Comparison of ENCODE assay signal across 9 mouse cellular contexts in genomic region chr1:21077619-21078018, GRCm38 (mm10). TPM values are rescaled to one million over a fixed set of nuclear protein-coding genes. Genes with fewer than 3 reads are reported as not detected.
DNase-seq lines count a peak whose midpoint lies in the region; ATAC-seq and TF ChIP-seq lines count a peak whose summit lies in the region.
"Had no signal": no experiment of that assay in that cellular context is flagged by ENCODE, and none has a peak within 500 bp of the region (broad histone marks: within the 10 kb centered on the region; RNA-seq: fewer than 3 reads in every experiment).

No protein-coding gene starts in this region.

- no peaks in the 10 kb centered on the region for H3K27me3 ChIP-seq in kidney, postnatal 0 days (ENCODE audit: insufficient read depth, low read length)
- no peaks in the 10 kb centered on the region for H3K27me3 ChIP-seq in forebrain, embryonic 14.5 days (replicated peaks; ENCODE audit: control insufficient read depth, insufficient read depth, low read length)
- no peaks in the 10 kb centered on the region for H3K27me3 ChIP-seq in limb, embryonic 12.5 days
- no peaks in the 10 kb centered on the region for H3K27me3 ChIP-seq in neural tube, embryonic 14.5 days (ENCODE audit: control insufficient read depth, insufficient read depth, low read length)

- H3K9me3 ChIP-seq in kidney, postnatal 0 days (replicated peaks; ENCODE audit: low read length), result no peaks in the 10 kb centered on the region
- no peaks in the 10 kb centered on the region for H3K9me3 ChIP-seq in forebrain, embryonic 14.5 days (replicated peaks; ENCODE audit: control insufficient read depth, low read length)
- H3K9me3 ChIP-seq in limb, embryonic 12.5 days, result no peaks in the 10 kb centered on the region
- no peaks in the 10 kb centered on the region for H3K9me3 ChIP-seq in neural tube, embryonic 14.5 days (ENCODE audit: control insufficient read depth, low read length)

- H3K27ac ChIP-seq in kidney, postnatal 0 days, result no peak overlapping the region; the same call in 1 of the 2 replicates
- H3K27ac ChIP-seq in forebrain, embryonic 14.5 days (ENCODE audit: low read depth, low read length), result no peak overlapping the region
- H3K27ac ChIP-seq in limb, embryonic 12.5 days, result peak overlapping the region; percentile 60; the same call in 1 of the 2 replicates
- H3K27ac ChIP-seq in neural tube, embryonic 14.5 days (ENCODE audit: low read depth, low read length), result no peak overlapping the region

- intact Hi-C loops in gastrocnemius, postnatal 14 days (cut with DNase I; ENCODE audit: low total_unique reads), result no loop called here

- H3K4me2 ChIP-seq in kidney, postnatal 0 days (ENCODE audit: low read length), result peak overlapping the region; percentile 83
- H3K4me2 ChIP-seq in forebrain, embryonic 14.5 days (ENCODE audit: low read length), result peak overlapping the region; percentile 72
- H3K4me2 ChIP-seq in limb, embryonic 12.5 days, result peak overlapping the region; percentile 71
- peak overlapping the region; percentile 67 for H3K4me2 ChIP-seq in neural tube, embryonic 14.5 days (ENCODE audit: low read depth, low read length)

- 59% methylated on average over 7 of the region's 7 CpGs for WGBS in kidney, postnatal 0 days
- WGBS in forebrain, embryonic 14.5 days, result 74% methylated on average over 7 of the region's 7 CpGs
- WGBS in limb, embryonic 12.5 days, result 87% methylated on average over 7 of the region's 7 CpGs
- 86% methylated on average over 7 of the region's 7 CpGs for WGBS in neural tube, embryonic 14.5 days

- ATAC-seq in kidney, postnatal 0 days (replicated peaks; ENCODE audit: low FRiP score, low read depth), result no peak
- no peak for ATAC-seq in forebrain, embryonic 14.5 days
- ATAC-seq in limb, embryonic 12.5 days (ENCODE audit: insufficient number of reproducible peaks, insufficient read depth, low FRiP score, low TSS enrichment, low read depth), result no peak
- ATAC-seq in neural tube, embryonic 14.5 days (ENCODE audit: low read depth), result no peak

- H3K4me1 ChIP-seq in kidney, postnatal 0 days (replicated peaks; ENCODE audit: insufficient read depth, low read length), result peaks cover 47% of the 10 kb centered on the region
- H3K4me1 ChIP-seq in forebrain, embryonic 14.5 days (ENCODE audit: control insufficient read depth, insufficient read depth, low read length), result peaks cover 15% of the 10 kb centered on the region; the same call in 1 of the 2 replicates
- H3K4me1 ChIP-seq in limb, embryonic 12.5 days (replicated peaks), result peaks cover 53% of the 10 kb centered on the region
- 0 out of 2 replicates have a peak, but pooled peaks cover 7% of the 10 kb centered on the region for H3K4me1 ChIP-seq in neural tube, embryonic 14.5 days (ENCODE audit: control insufficient read depth, insufficient read depth, low read length)

- DNase-seq in kidney, postnatal 0 days (ENCODE audit: low spot score), result no peak
- DNase-seq in kidney, postnatal 25 days, result no peak
- no peak for DNase-seq in forebrain, embryonic 14.5 days (ENCODE audit: low spot score)
- DNase-seq in right cerebral cortex, postnatal 25 days, result no peak
- DNase-seq in gastrocnemius, postnatal 14 days, result no peak
- DNase-seq in frontal cortex, postnatal 36 days (ENCODE audit: low spot score in 2 of 2), result no peak
- DNase-seq: cerebellum, adult 11-12 months had no signal

- peak overlapping the region; percentile 65 for H3K4me3 ChIP-seq in kidney, postnatal 0 days (replicated peaks; ENCODE audit: low read depth, low read length)
- peak overlapping the region; percentile 60; the same call in 1 of the 2 replicates for H3K4me3 ChIP-seq in forebrain, embryonic 14.5 days (ENCODE audit: low read depth, low read length)
- H3K4me3 ChIP-seq in limb, embryonic 12.5 days (replicated peaks), result peak overlapping the region; percentile 68
- H3K4me3 ChIP-seq in neural tube, embryonic 14.5 days (ENCODE audit: low read depth, low read length), result peak overlapping the region; percentile 53; the same call in 1 of the 2 replicates

- no peak for TF ChIP-seq CTCF in kidney, postnatal 0 days (IDR thresholded peaks at IDR 0.05; ENCODE audit: low read depth)

- peak overlapping the region; percentile 31; the same call in 1 of the 2 replicates for H3K9ac ChIP-seq in kidney, postnatal 0 days (ENCODE audit: low read depth, low read length)
- no peak overlapping the region for H3K9ac ChIP-seq in forebrain, embryonic 14.5 days (ENCODE audit: low read length)
- 0 out of 2 replicates have a peak overlapping the region, but pooled peaks have one; percentile 74 for H3K9ac ChIP-seq in limb, embryonic 12.5 days (replicated peaks)
- no peak overlapping the region for H3K9ac ChIP-seq in neural tube, embryonic 14.5 days (replicated peaks; ENCODE audit: low read depth, low read length)

- no peaks in the 10 kb centered on the region for H3K36me3 ChIP-seq in kidney, postnatal 0 days (ENCODE audit: insufficient read depth, low read length)
- H3K36me3 ChIP-seq in forebrain, embryonic 14.5 days (ENCODE audit: control insufficient read depth, insufficient read depth, low read length), result no peaks in the 10 kb centered on the region
- no peaks in the 10 kb centered on the region for H3K36me3 ChIP-seq in limb, embryonic 12.5 days
- H3K36me3 ChIP-seq in neural tube, embryonic 14.5 days (ENCODE audit: control insufficient read depth, insufficient read depth, low read length), result no peaks in the 10 kb centered on the region

RNA-seq across cellular contexts. Expression of gene Tram2, which starts 1.4 kb away (rescaled TPM):
- 7.2 and 8.5 TPM in 2 replicates for polyA plus RNA-seq in kidney, postnatal 0 days (2015; fragmentation: Nextera tagmentation; extraction: Ambion mirVana)
- polyA plus RNA-seq in forebrain, embryonic 14.5 days (2014; fragmentation: Nextera tagmentation; extraction: Ambion mirVana), result 2.2 and 2.3 TPM in 2 replicates
- polyA plus RNA-seq in limb, embryonic 12.5 days (2016; fragmentation: Nextera tagmentation; extraction: Ambion mirVana), result 6.5 and 7.3 TPM in 2 replicates
- 2.0 and 2.6 TPM in 2 replicates for polyA plus RNA-seq in neural tube, embryonic 14.5 days (2014; fragmentation: Nextera tagmentation; extraction: Ambion mirVana)
- 1 to 10 TPM; 8.7 to 9.7 TPM for total RNA-seq in gastrocnemius, postnatal 14 days (2021)

Comparison
In these comparisons a context has a peak if more than half of its experiments do, and no peak if none do; other contexts are left out.
1. H3K9ac ChIP-seq: peak in kidney, postnatal 0 days (single experiment) and limb, embryonic 12.5 days (single experiment); none in forebrain, embryonic 14.5 days (single experiment) and neural tube, embryonic 14.5 days (single experiment).
2. Peak in every context shown above with its lines, with median percentiles within 50 percentile points of each other: H3K4me2 ChIP-seq and H3K4me3 ChIP-seq.